ENCODE assay signal across 10 mouse cellular contexts in the genomic region with DNA sequence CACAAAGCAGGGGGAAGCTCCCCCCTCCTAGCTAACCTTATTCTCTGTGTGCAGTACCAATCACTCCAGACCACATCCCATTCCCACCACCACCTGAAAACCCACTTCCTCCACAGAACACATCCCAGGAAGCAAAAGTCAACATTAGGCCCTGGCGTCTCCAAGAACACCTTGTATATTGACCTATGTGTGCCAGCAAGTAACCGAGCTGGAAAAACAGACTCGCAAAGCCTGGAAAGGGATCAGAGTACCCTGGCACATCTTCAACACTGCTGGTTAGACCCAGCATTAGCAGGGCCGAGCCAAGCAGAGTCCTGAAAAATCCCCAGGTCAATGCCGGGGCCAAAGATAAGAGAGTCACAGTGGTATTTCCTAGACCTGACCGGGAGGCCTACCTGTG. TPM values are rescaled to one million over a fixed set of nuclear protein-coding genes. Genes with fewer than 3 reads are reported as not detected.
A peak's percentile ranks its signal among the peaks of the same experiment; 100 is the strongest.
DNase-seq lines count a peak whose midpoint lies in the region; ATAC-seq and TF ChIP-seq lines count a peak whose summit lies in the region.
"Had no signal": no experiment of that assay in that cellular context is flagged by ENCODE, and none has a peak within 500 bp of the region (broad histone marks: within the 10 kb centered on the region; RNA-seq: fewer than 3 reads in every experiment).

No protein-coding gene starts in this region.

- 0 out of 2 replicates have a peak overlapping the region, but pooled peaks have one; percentile 19 for H3K27ac ChIP-seq in kidney, adult 2 months (ENCODE audit: insufficient read depth, low read depth, low read length)
- no peak overlapping the region for H3K27ac ChIP-seq in kidney, embryonic 15.5 days
- peak overlapping the region; percentile 51 for H3K27ac ChIP-seq in lung, embryonic 16.5 days (ENCODE audit: low read length)
- no peak overlapping the region for H3K27ac ChIP-seq in heart, embryonic 12.5 days (ENCODE audit: poor library complexity, severe bottlenecking)
- H3K27ac ChIP-seq: heart, embryonic 10.5 days; neural tube, embryonic 15.5 days had no signal

- DNase-seq in kidney, adult 2 months = peak; percentile 90
- no peak for DNase-seq in lung, postnatal 10 days
- DNase-seq in thymus, postnatal 4 days = no peak

- no peak overlapping the region for H3K4me2 ChIP-seq in kidney, embryonic 15.5 days
- no peak overlapping the region for H3K4me2 ChIP-seq in lung, embryonic 16.5 days (ENCODE audit: low read depth, low read length)
- H3K4me2 ChIP-seq in heart, embryonic 12.5 days = no peak overlapping the region
- H3K4me2 ChIP-seq: neural tube, embryonic 15.5 days had no signal

- H3K9me3 ChIP-seq in kidney, embryonic 15.5 days (replicated peaks) = no peaks in the 10 kb centered on the region
- no peaks in the 10 kb centered on the region for H3K9me3 ChIP-seq in lung, embryonic 16.5 days (ENCODE audit: control insufficient read depth, low read length)
- H3K9me3 ChIP-seq in heart, embryonic 12.5 days (replicated peaks) = no peaks in the 10 kb centered on the region
- H3K9me3 ChIP-seq: heart, embryonic 10.5 days; neural tube, embryonic 15.5 days had no signal

- no peak overlapping the region for H3K9ac ChIP-seq in kidney, embryonic 15.5 days
- no peak overlapping the region for H3K9ac ChIP-seq in lung, embryonic 16.5 days (ENCODE audit: low read length)
- H3K9ac ChIP-seq in heart, embryonic 12.5 days = no peak overlapping the region
- H3K9ac ChIP-seq: neural tube, embryonic 15.5 days had no signal

- ATAC-seq in kidney, embryonic 15.5 days (replicated peaks; ENCODE audit: low FRiP score) = no peak
- peak; percentile 60 for ATAC-seq in lung, embryonic 16.5 days (ENCODE audit: low read depth)
- ATAC-seq in granulocyte monocyte progenitor cell, adult 5-6 weeks (replicated peaks; ENCODE audit: poor library complexity, severe bottlenecking) = 0 out of 2 replicates have a peak, but pooled peaks have one; percentile 20
- ATAC-seq in heart, embryonic 12.5 days (ENCODE audit: insufficient number of reproducible peaks, low FRiP score) = no peak

- no peaks in the 10 kb centered on the region for H3K27me3 ChIP-seq in kidney, adult 2 months (replicated peaks; ENCODE audit: control insufficient read depth, insufficient read depth, low read length)
- H3K27me3 ChIP-seq in kidney, embryonic 15.5 days = no peaks in the 10 kb centered on the region
- no peaks in the 10 kb centered on the region for H3K27me3 ChIP-seq in lung, embryonic 16.5 days (ENCODE audit: control insufficient read depth, insufficient read depth, low read depth, low read length)
- H3K27me3 ChIP-seq in heart, embryonic 12.5 days (replicated peaks) = no peaks in the 10 kb centered on the region
- H3K27me3 ChIP-seq: neural tube, embryonic 15.5 days had no signal

- TF ChIP-seq CTCF in kidney, adult 2 months (conservative IDR thresholded peaks at IDR 0.05; ENCODE audit: insufficient read depth, insufficient read length, low read depth, low read length) = no peak

- H3K4me1 ChIP-seq in kidney, adult 2 months (ENCODE audit: control insufficient read depth, insufficient read depth, low read length) = peaks cover 15% of the 10 kb centered on the region; the same call in 1 of the 2 replicates
- H3K4me1 ChIP-seq in kidney, embryonic 15.5 days = peaks cover 31% of the 10 kb centered on the region
- peaks cover 18% of the 10 kb centered on the region for H3K4me1 ChIP-seq in lung, embryonic 16.5 days (replicated peaks; ENCODE audit: control insufficient read depth, insufficient read depth, low read length)
- peaks cover 8% of the 10 kb centered on the region; the same call in 1 of the 2 replicates for H3K4me1 ChIP-seq in heart, embryonic 12.5 days (replicated peaks)

- WGBS in kidney, adult 2 months = 38% methylated on average over 6 of the region's 6 CpGs
- 85% methylated on average over 6 of the region's 6 CpGs for WGBS in kidney, embryonic 15.5 days
- WGBS in lung, embryonic 16.5 days = 53% methylated on average over 6 of the region's 6 CpGs
- 82% methylated on average over 6 of the region's 6 CpGs for WGBS in heart, embryonic 12.5 days

- no peak for TF ChIP-seq POLR2A in kidney, adult 2 months (IDR thresholded peaks at IDR 0.05; ENCODE audit: low read depth, low read length)

- no peak overlapping the region for H3K4me3 ChIP-seq in kidney, adult 2 months (ENCODE audit: insufficient read depth, low read depth, low read length)
- H3K4me3 ChIP-seq in kidney, embryonic 15.5 days (replicated peaks) = no peak overlapping the region
- H3K4me3 ChIP-seq in lung, embryonic 16.5 days (ENCODE audit: low read length) = no peak overlapping the region
- H3K4me3 ChIP-seq in heart, embryonic 12.5 days = no peak overlapping the region
- H3K4me3 ChIP-seq: erythroblast, embryonic 14.5 days; heart, embryonic 10.5 days; neural tube, embryonic 15.5 days had no signal

- H3K36me3 ChIP-seq in kidney, adult 2 months (ENCODE audit: control insufficient read depth, insufficient read depth, low read length) = no peaks in the 10 kb centered on the region
- no peaks in the 10 kb centered on the region for H3K36me3 ChIP-seq in kidney, embryonic 15.5 days
- no peaks in the 10 kb centered on the region for H3K36me3 ChIP-seq in lung, embryonic 16.5 days (ENCODE audit: control insufficient read depth, insufficient read depth, low read length)
- no peaks in the 10 kb centered on the region for H3K36me3 ChIP-seq in heart, embryonic 12.5 days
- H3K36me3 ChIP-seq: heart, embryonic 10.5 days; neural tube, embryonic 15.5 days had no signal

RNA-seq across cellular contexts. Expression of gene Ptprj, which starts 58.0 kb away (rescaled TPM):
- 18.9 and 23.2 TPM in 2 replicates for polyA plus RNA-seq in kidney, adult 2 months (2012; rRNA removed)
- 6.5 and 7.1 TPM in 2 replicates for polyA plus RNA-seq in kidney, embryonic 15.5 days (2015; fragmentation: Nextera tagmentation; extraction: Ambion mirVana)
- polyA plus RNA-seq in lung, embryonic 16.5 days (2015; fragmentation: Nextera tagmentation; extraction: Ambion mirVana) = 2.7 and 3.1 TPM in 2 replicates
- 14.5 and 15.0 TPM in 2 replicates for total RNA-seq in granulocyte monocyte progenitor cell, adult 5-6 weeks (2014; fragmentation: Nextera tagmentation)
- 13.3 and 15.9 TPM in 2 replicates for total RNA-seq in granulocyte monocyte progenitor cell, adult 5-6 weeks (2017)
- polyA plus RNA-seq in heart, embryonic 12.5 days (2016; fragmentation: Nextera tagmentation; extraction: Ambion mirVana) = 1.6 and 2.0 TPM in 2 replicates
- polyA plus RNA-seq: erythroblast, embryonic 14.5 days had no signal

Comparison
In these comparisons a context has a peak if more than half of its experiments do, and no peak if none do; other contexts are left out.
1. H3K27ac ChIP-seq: peak in kidney, adult 2 months (single experiment) and lung, embryonic 16.5 days (single experiment); none in kidney, embryonic 15.5 days (single experiment) and heart, embryonic 12.5 days (single experiment).
2. ATAC-seq: peak in lung, embryonic 16.5 days (single experiment) and granulocyte monocyte progenitor cell, adult 5-6 weeks (single experiment); none in kidney, embryonic 15.5 days (single experiment) and heart, embryonic 12.5 days (single experiment).